Mouse (Mus musculus) CH12.LX (cell line): Measurements from ENCODE around the gene Dnm3. TPM values are rescaled to one million over a fixed set of nuclear protein-coding genes. Genes with fewer than 3 reads are reported as not detected.

Experiments
- DNase-seq: peaks from one replicate; pipeline ENCODE4 v3.0.0-alpha.2; 2013; ENCODE audit errors: extremely low read depth
- H3K27ac ChIP-seq: 2 replicates; pipeline ENCODE4 v1.5.1; 2012; ENCODE audit warnings: low read depth, mild to moderate bottlenecking, control low read depth, moderate library complexity; ENCODE audit not compliant: insufficient read depth
- H3K27me3 ChIP-seq: replicated peaks from 2 replicates; pipeline ENCODE3; 2012; ENCODE audit warnings: inconsistent platforms
- H3K36me3 ChIP-seq, 2 experiments: replicated peaks in 1 of 2; 2 replicates each; pipeline versions ENCODE3 to v1.6.1; 2012; ENCODE audit warnings: inconsistent platforms in 1 of 2, low read length in 1 of 2, mild to moderate bottlenecking in 1 of 2, mixed read lengths in 1 of 2, moderate library complexity in 1 of 2; ENCODE audit not compliant: control insufficient read depth in 1 of 2, insufficient read depth in 1 of 2
- H3K4me1 ChIP-seq, 2 experiments: 2 replicates each; pipeline ENCODE4 v1.6.1; 2012; ENCODE audit warnings: inconsistent platforms in 1 of 2, moderate library complexity in 1 of 2; ENCODE audit not compliant: insufficient read depth in 2 of 2, control insufficient read depth in 1 of 2
- H3K4me2 ChIP-seq: 2 replicates; pipeline ENCODE4 v1.6.1; 2012; ENCODE audit warnings: low read depth, mild to moderate bottlenecking, control low read depth; ENCODE audit not compliant: poor library complexity, insufficient read depth, severe bottlenecking
- H3K4me3 ChIP-seq, 3 experiments: fragments of 150-350 bp in 1 of 3; sonication (generic) in 1 of 3; replicated peaks in 1 of 3; 2 replicates each; pipeline versions ENCODE3 to v1.5.1; 2011 to 2012; ENCODE audit warnings: low read depth in 2 of 3, low read length in 2 of 3, mild to moderate bottlenecking in 2 of 3, moderate library complexity in 2 of 3, control low read depth in 1 of 3, improper control_type of control experiment in 1 of 3, inconsistent platforms in 1 of 3, mixed read lengths in 1 of 3; ENCODE audit not compliant: poor library complexity in 1 of 3
- H3K79me2 ChIP-seq: replicated peaks from 2 replicates; pipeline ENCODE4 v1.6.1; 2012; ENCODE audit warnings: mild to moderate bottlenecking, moderate library complexity; ENCODE audit not compliant: control insufficient read depth, poor library complexity, insufficient read depth, severe bottlenecking; ENCODE audit errors: extremely low read depth
- H3K9ac ChIP-seq: 2 replicates; pipeline ENCODE4 v1.6.1; 2012; ENCODE audit warnings: low read depth, mild to moderate bottlenecking, control low read depth, moderate library complexity; ENCODE audit not compliant: insufficient read depth
- H3K9me3 ChIP-seq: replicated peaks from 2 replicates; pipeline ENCODE3; 2012; ENCODE audit warnings: low read length, inconsistent platforms, mixed read lengths
- CHD1 ChIP-seq: IDR thresholded peaks from 2 replicates; pipeline ENCODE4 v1.6.1; 2012; ENCODE audit warnings: low read depth, low read length, improper control_type of control experiment, inconsistent platforms
- CTCF ChIP-seq, 2 experiments: IDR thresholded peaks in 1 of 2; conservative IDR thresholded peaks in 1 of 2; 2 replicates each; pipeline ENCODE4 v1.5.1; 2011 to 2012; ENCODE audit warnings: low read depth in 2 of 2, low read length in 2 of 2, improper control_type of control experiment in 1 of 2, inconsistent platforms in 1 of 2, mild to moderate bottlenecking in 1 of 2, moderate library complexity in 1 of 2
- E2F4 ChIP-seq: IDR thresholded peaks from 2 replicates; pipeline ENCODE4 v1.6.1; 2011; ENCODE audit warnings: low read depth, low read length, improper control_type of control experiment; ENCODE audit not compliant: insufficient replicate concordance
- EP300 ChIP-seq: IDR thresholded peaks from 2 replicates; pipeline ENCODE4 v1.6.1; 2011; ENCODE audit warnings: low read length, improper control_type of control experiment
- ETS1 ChIP-seq: conservative IDR thresholded peaks from 2 replicates; pipeline ENCODE4 v1.6.1; 2012; ENCODE audit warnings: low read depth, mild to moderate bottlenecking, inconsistent platforms, low read length, improper control_type of control experiment, moderate library complexity
- IRF4 ChIP-seq: IDR thresholded peaks from 2 replicates; pipeline ENCODE4 v1.6.1; 2014; ENCODE audit warnings: low read depth, mild to moderate bottlenecking, inconsistent platforms, low read length, improper control_type of control experiment
- JUND ChIP-seq: conservative IDR thresholded peaks from 2 replicates; pipeline ENCODE4 v1.6.1; 2011; ENCODE audit warnings: low read depth, low read length, improper control_type of control experiment
- MEF2A ChIP-seq: IDR thresholded peaks from 2 replicates; pipeline ENCODE4 v1.6.1; 2014; ENCODE audit warnings: low read depth, mild to moderate bottlenecking, inconsistent platforms, low read length, improper control_type of control experiment, borderline replicate concordance
- MYC ChIP-seq: IDR thresholded peaks from 2 replicates; pipeline ENCODE4 v1.6.1; 2011; ENCODE audit warnings: low read depth, mild to moderate bottlenecking, improper control_type of control experiment, low read length
- NELFE ChIP-seq: IDR thresholded peaks from 2 replicates; pipeline ENCODE4 v1.6.1; 2011; ENCODE audit warnings: low read depth, low read length, improper control_type of control experiment
- NRF1 ChIP-seq: IDR thresholded peaks from 2 replicates; pipeline ENCODE4 v1.6.1; 2014; ENCODE audit warnings: low read depth, mild to moderate bottlenecking, inconsistent platforms, low read length, improper control_type of control experiment, moderate library complexity
- POLR2A ChIP-seq: IDR thresholded peaks from 2 replicates; pipeline ENCODE4 v1.6.1; 2011; ENCODE audit warnings: low read depth, mild to moderate bottlenecking, improper control_type of control experiment, low read length
- RCOR1 ChIP-seq: conservative IDR thresholded peaks from 2 replicates; pipeline ENCODE4 v1.6.1; 2012; ENCODE audit warnings: low read depth, mild to moderate bottlenecking, inconsistent platforms, low read length, improper control_type of control experiment
- SIN3A ChIP-seq: IDR thresholded peaks from 2 replicates; pipeline ENCODE4 v1.6.1; 2012; ENCODE audit warnings: low read length, improper control_type of control experiment, inconsistent platforms
- SMC3 ChIP-seq: IDR thresholded peaks from 2 replicates; pipeline ENCODE4 v1.6.1; 2011; ENCODE audit warnings: low read depth, low read length, improper control_type of control experiment
- ZKSCAN1 ChIP-seq: IDR thresholded peaks from 2 replicates; pipeline ENCODE4 v1.6.1; 2012; ENCODE audit warnings: low read depth, inconsistent platforms, low read length, improper control_type of control experiment, borderline replicate concordance
- ZNF384 ChIP-seq: IDR thresholded peaks from 2 replicates; pipeline ENCODE4 v1.6.1; 2012; ENCODE audit warnings: low read depth, low read length, improper control_type of control experiment, inconsistent platforms
- dilution Hi-C: fragments of 300-500 bp; cut with MboI; formaldehyde crosslinking; loops from 2 replicates; pipeline ENCODE4 v1.14.3; 2020; ENCODE audit warnings: low sequenced_read_pairs; ENCODE audit not compliant: extremely low pct_unique_long_range_greater_than_20kb, extremely low pct_ligation_motif_present
- in situ Hi-C: fragments of 300-500 bp; cut with MboI; formaldehyde crosslinking; loops from 3 replicates; pipeline ENCODE4 v1.14.3; 2019; ENCODE audit warnings: low sequenced_read_pairs, low pct_ligation_motif_present, low pct_unique_long_range_greater_than_20kb, mixed read lengths
- polyA plus RNA-seq: library from polyadenylated mRNA; unstranded; fragments of >175 nt; gene quantifications from 2 replicates; pipeline ENCODE4 v1.2.1, GENCODE M21; 2012; ENCODE audit warnings: low read depth; ENCODE audit not compliant: insufficient read length
- total RNA-seq, 2 experiments: library from RNA; depleted of rRNA; stranded (reverse); fragments of 300-350 nt in 1 of 2; fragments of >200 nt in 1 of 2; gene quantifications; 2 replicates each; pipeline ENCODE4 v1.2.3; 2012 to 2014

Dnm3 gene
- total and polyA plus RNA-seq, 3 experiments = 3.6 to 9.5 (median 6.9) TPM

- Histone ChIP-seq H3K79me2 (no peaks in the 10 kb centered on the region), H3K36me3 (no peaks in the 10 kb centered on the region), H3K4me1 (peaks cover 4 to 14% of the 10 kb centered on the region in 2 experiments; a peak in 3 of 4 replicates), H3K27ac (no peak overlapping the region), H3K4me2 (no peak overlapping the region), H3K9me3 (no peaks in the 10 kb centered on the region), H3K27me3 (no peaks in the 10 kb centered on the region), H3K9ac (no peak overlapping the region), H3K4me3 (no peak overlapping the region)
- dilution Hi-C loops = no loop called here
- TF ChIP-seq ZNF384 (peak; percentile 80), CHD1 (no peak)
- DNase-seq = peak; percentile 16
- in situ Hi-C loops = no loop called here
Measured at GRCm38 (mm10) chr1:162217340-162217974, 260.4 kb downstream of the Dnm3 start.

DNA sequence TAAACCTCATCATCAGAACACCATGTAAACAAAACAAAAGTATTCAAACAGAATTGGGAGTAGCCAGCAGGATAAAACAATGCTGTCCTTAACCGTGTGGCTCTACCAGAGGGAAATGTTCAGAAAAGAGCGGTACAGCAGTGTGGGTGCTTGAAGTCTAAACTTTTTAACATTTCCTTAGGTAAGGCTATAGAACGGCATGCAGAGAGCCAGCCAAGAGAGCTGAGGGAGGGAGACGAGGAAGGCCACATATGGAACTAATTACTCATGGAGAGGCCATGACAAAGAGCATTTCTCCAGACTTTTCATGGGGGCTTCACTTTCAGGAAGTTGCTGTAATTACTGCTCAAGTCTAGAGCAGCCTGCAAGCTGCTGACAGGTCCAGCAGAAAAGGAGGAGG is 261.2 kb downstream of the Dnm3 start:
- TF ChIP-seq MEF2A = no peak
- TF ChIP-seq NRF1 = no peak
- no peak for TF ChIP-seq RCOR1
- no peak for TF ChIP-seq ETS1
- no peak for TF ChIP-seq EP300
- no peak for TF ChIP-seq POLR2A
- TF ChIP-seq E2F4 = no peak
- TF ChIP-seq MYC = no peak
- TF ChIP-seq IRF4 = no peak
- TF ChIP-seq NELFE = no peak
- no peak for TF ChIP-seq CHD1
- H3K27ac ChIP-seq = no peak overlapping the region
- dilution Hi-C loops (no loop called here), in situ Hi-C loops (no loop called here)
- no peaks in the 10 kb centered on the region for H3K27me3 ChIP-seq
- no peaks in the 10 kb centered on the region for H3K36me3 ChIP-seq
- peaks cover 4 to 14% of the 10 kb centered on the region in 2 experiments; a peak in 3 of 4 replicates for H3K4me1 ChIP-seq
- no peaks in the 10 kb centered on the region for H3K79me2 ChIP-seq
- H3K9ac ChIP-seq = no peak overlapping the region
- H3K9me3 ChIP-seq = no peaks in the 10 kb centered on the region
- H3K4me3 ChIP-seq = no peak overlapping the region
- DNase-seq = peak; percentile 12
- no peak overlapping the region for H3K4me2 ChIP-seq

DNA sequence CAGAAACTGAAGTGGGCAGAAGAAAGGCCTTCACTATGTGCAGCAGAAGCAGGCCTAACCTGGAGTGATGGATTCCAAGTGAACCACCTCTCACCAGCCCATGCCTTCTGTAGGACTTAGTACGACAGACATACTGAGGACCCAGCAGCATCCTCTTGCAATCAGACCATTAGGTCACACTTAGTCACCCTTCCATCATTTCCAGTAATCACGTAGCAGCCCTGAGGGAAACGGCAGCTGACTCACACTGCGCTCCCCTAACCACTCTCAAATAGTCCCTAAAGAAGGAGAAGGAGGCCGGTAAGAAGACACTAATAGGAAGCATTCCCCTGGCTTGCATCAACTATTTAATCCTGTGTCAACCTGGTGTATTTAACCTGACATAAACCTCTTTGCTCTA is 262.1 kb downstream of the Dnm3 start:
- Histone ChIP-seq H3K36me3 (no peaks in the 10 kb centered on the region), H3K9ac (no peak overlapping the region), H3K4me1 (peaks cover 4 to 14% of the 10 kb centered on the region in 2 experiments; a peak in 3 of 4 replicates), H3K79me2 (no peaks in the 10 kb centered on the region), H3K27me3 (no peaks in the 10 kb centered on the region), H3K27ac (no peak overlapping the region), H3K4me3 (no peak overlapping the region), H3K4me2 (no peak overlapping the region), H3K9me3 (no peaks in the 10 kb centered on the region)
- in situ Hi-C loops = no loop called here
- dilution Hi-C loops = no loop called here
- DNase-seq = no peak
- no peak for TF ChIP-seq SIN3A
- no peak for TF ChIP-seq SMC3
- no peak for TF ChIP-seq RCOR1
- TF ChIP-seq ZKSCAN1 = no peak
- TF ChIP-seq MEF2A = no peak
- no peak for TF ChIP-seq CTCF (conservative IDR thresholded peaks at IDR 0.05 in 1 of 2, IDR thresholded peaks at IDR 0.05 in 1 of 2; ENCODE audit: low read depth in 2 of 2, low read length in 2 of 2)
- no peak for TF ChIP-seq ZNF384
- no peak for TF ChIP-seq IRF4
- TF ChIP-seq JUND = no peak
- TF ChIP-seq, all 38 proteins: peak for 0
